In genomic region chr11:47988697-47989533, GRCm38 (mm10) we compare ENCODE assay signal across 8 mouse cellular contexts. TPM values are rescaled to one million over a fixed set of nuclear protein-coding genes. Genes with fewer than 3 reads are reported as not detected.
A peak's percentile ranks its signal among the peaks of the same experiment; 100 is the strongest.
DNase-seq lines count a peak whose midpoint lies in the region; ATAC-seq and TF ChIP-seq lines count a peak whose summit lies in the region.

Gene Sgcd, minus strand, starts transcription at chr11:47988969.

- H3K4me1 ChIP-seq in ES-E14 (ENCODE audit: control insufficient read depth in 2 of 2, insufficient read depth in 2 of 2, low read length in 2 of 2, poor library complexity in 1 of 2): peaks cover 0 to 2% of the 10 kb centered on the region in 2 experiments; a peak in 1 of 4 replicates
- H3K4me1 ChIP-seq in stomach, embryonic 14.5 days (ENCODE audit: control insufficient read depth, insufficient read depth, low read length): no peaks in the 10 kb centered on the region

- DNase-seq in ES-E14 (ENCODE audit: low read depth, low spot score): peak; percentile 19
- DNase-seq in cerebellum, adult 18-20 months: peak; percentile 9 to 17
- DNase-seq in frontal cortex, postnatal 10 days (ENCODE audit: low spot score in 2 of 2): peak; percentile 16 to 56
- peak; percentile 12 to 23 for DNase-seq in heart, postnatal 36 days
- peak; percentile 64 to 71 for DNase-seq in layer of hippocampus, postnatal 36 days
- DNase-seq in mesoderm, embryonic 11.5 days (ENCODE audit: low read depth, low spot score): peak; percentile 56
- no peak for DNase-seq in thymus, postnatal 10 days (ENCODE audit: low spot score in 2 of 2)

- H3K27ac ChIP-seq in ES-E14 (ENCODE audit: insufficient read depth, low read depth, low read length, poor library complexity, severe bottlenecking): no peak within 1 kb of the TSS
- no peak within 1 kb of the TSS; the same call in 1 of the 2 replicates for H3K27ac ChIP-seq in stomach, embryonic 14.5 days (ENCODE audit: low read length)

- H3K4me2 ChIP-seq in stomach, embryonic 14.5 days (replicated peaks; ENCODE audit: low read depth, low read length): peak within 1 kb of the TSS; percentile 94

- peaks cover 11% of the 10 kb centered on the region; the same call in 1 of the 2 replicates for H3K27me3 ChIP-seq in stomach, embryonic 14.5 days (ENCODE audit: control insufficient read depth, insufficient read depth, low read length)

- H3K4me3 ChIP-seq in ES-E14 (ENCODE audit: insufficient read depth in 1 of 2, low read depth in 1 of 2, low read length in 2 of 2, poor library complexity in 1 of 2, severe bottlenecking in 1 of 2): peak within 1 kb of the TSS; percentile 55 to 69
- peak within 1 kb of the TSS; percentile 56 for H3K4me3 ChIP-seq in stomach, embryonic 14.5 days (ENCODE audit: low read depth, low read length)

- intact Hi-C loops in heart, postnatal 36 days (cut with DNase I): no loop called here

- H3K9me3 ChIP-seq in ES-E14 (ENCODE audit: control insufficient read depth, insufficient read depth, low read depth, low read length): no peaks in the 10 kb centered on the region
- H3K9me3 ChIP-seq in stomach, embryonic 14.5 days (ENCODE audit: control insufficient read depth, low read depth, low read length): no peaks in the 10 kb centered on the region

- in situ Hi-C loops in ES-E14 (cut with MboI; ENCODE audit: low sequenced_read_pairs in 2 of 2, unreplicated experiment in 2 of 2): no loop called here

- H3K36me3 ChIP-seq in ES-E14 (ENCODE audit: control insufficient read depth, insufficient read depth, low read length, poor library complexity, severe bottlenecking): no peaks in the 10 kb centered on the region
- H3K36me3 ChIP-seq in stomach, embryonic 14.5 days (ENCODE audit: control insufficient read depth, insufficient read depth, low read length): no peaks in the 10 kb centered on the region

- ATAC-seq in stomach, embryonic 14.5 days (ENCODE audit: insufficient number of reproducible peaks, insufficient read depth, low FRiP score, low read depth): peak; percentile 86

- under 1% methylated on average over 52 of the region's 67 CpGs for WGBS in stomach, embryonic 14.5 days

- H3K9ac ChIP-seq in ES-E14 (ENCODE audit: insufficient read depth, low read depth, low read length, poor library complexity, severe bottlenecking): peak within 1 kb of the TSS; percentile 52
- H3K9ac ChIP-seq in stomach, embryonic 14.5 days (replicated peaks; ENCODE audit: low read depth, low read length): peak within 1 kb of the TSS; percentile 41

TF ChIP-seq in ES-E14, 5 proteins besides CTCF, POLR2A, EP300 and RAD21:
- TF ChIP-seq ZC3H11A (IDR thresholded peaks at IDR 0.05; ENCODE audit: borderline replicate concordance, low read depth, low read length) (no peak), MAFK (IDR thresholded peaks at IDR 0.05; ENCODE audit: insufficient read depth, low read depth, low read length) (no peak), CHD2 (IDR thresholded peaks at IDR 0.05; ENCODE audit: low read depth, low read length) (no peak), ZNF384 (IDR thresholded peaks at IDR 0.05; ENCODE audit: low read depth, low read length) (no peak), HCFC1 (IDR thresholded peaks at IDR 0.05; ENCODE audit: borderline replicate concordance, insufficient read depth, low read length) (no peak)

RNA-seq across cellular contexts. Expression of gene Sgcd, which starts in this region (rescaled TPM):
- total RNA-seq in ES-E14 (2012; rRNA removed): 1.0 TPM in 2 replicates
- 10 to 100 TPM; 72.3 to 77.2 TPM for total RNA-seq in heart, postnatal 36 days (2021)
- total RNA-seq in layer of hippocampus, postnatal 36 days (2021): 10 to 100 TPM; 11.8 to 13.7 TPM
- 8.9 and 10.1 TPM in 2 replicates for polyA plus RNA-seq in stomach, embryonic 14.5 days (2014; fragmentation: Nextera tagmentation; extraction: Ambion mirVana)

Comparison
In these comparisons a context has a peak if more than half of its experiments do, and no peak if none do; other contexts are left out.
1. RNA of gene Sgcd (total RNA-seq): 72.3 to 77.2 TPM in heart, postnatal 36 days; 11.8 to 13.7 TPM in layer of hippocampus, postnatal 36 days and 1.0 TPM in ES-E14; every median in the first group is over 4 times any median in the second.
2. DNase-seq: peak in ES-E14 (single experiment), cerebellum, adult 18-20 months (2 of 2), frontal cortex, postnatal 10 days (2 of 2), heart, postnatal 36 days (2 of 2), layer of hippocampus, postnatal 36 days (2 of 2) and mesoderm, embryonic 11.5 days (single experiment); none in thymus, postnatal 10 days (0 of 2).